ENCODE assay signal across 24 mouse cellular contexts in genomic region chr14:57090001-57090400, GRCm38 (mm10). TPM values are rescaled to one million over a fixed set of nuclear protein-coding genes. Genes with fewer than 3 reads are reported as not detected.
A peak's percentile ranks its signal among the peaks of the same experiment; 100 is the strongest.
DNase-seq lines count a peak whose midpoint lies in the region; ATAC-seq and TF ChIP-seq lines count a peak whose summit lies in the region.
"Had no signal": no experiment of that assay in that cellular context is flagged by ENCODE, and none has a peak within 500 bp of the region (broad histone marks: within the 10 kb centered on the region; RNA-seq: fewer than 3 reads in every experiment).

No protein-coding gene starts in this region.

- no peaks in the 10 kb centered on the region for H3K36me3 ChIP-seq in kidney, embryonic 14.5 days (ENCODE audit: control insufficient read depth, insufficient read depth, low read length)
- H3K36me3 ChIP-seq in intestine, postnatal 0 days (ENCODE audit: control insufficient read depth, insufficient read depth): no peaks in the 10 kb centered on the region
- H3K36me3 ChIP-seq in liver, embryonic 14.5 days (replicated peaks; ENCODE audit: control insufficient read depth, insufficient read depth, low read depth): no peaks in the 10 kb centered on the region
- H3K36me3 ChIP-seq in small intestine, adult 2 months (ENCODE audit: control insufficient read depth, insufficient read depth, low read length): no peaks in the 10 kb centered on the region
- no peaks in the 10 kb centered on the region for H3K36me3 ChIP-seq in embryonic facial prominence, embryonic 10.5 days (replicated peaks)
- H3K36me3 ChIP-seq: heart, embryonic 10.5 days; hindbrain, embryonic 13.5 days had no signal

- no peak for ATAC-seq in kidney, embryonic 14.5 days (ENCODE audit: low FRiP score, low TSS enrichment)
- ATAC-seq in intestine, postnatal 0 days: no peak
- 0 out of 2 replicates have a peak, but pooled peaks have one; percentile 52 for ATAC-seq in liver, embryonic 14.5 days (ENCODE audit: insufficient read depth)
- ATAC-seq: forebrain, embryonic 13.5 days had no signal

- no peaks in the 10 kb centered on the region for H3K27me3 ChIP-seq in kidney, embryonic 14.5 days (ENCODE audit: control insufficient read depth, insufficient read depth, low read length)
- H3K27me3 ChIP-seq in intestine, postnatal 0 days (replicated peaks; ENCODE audit: control insufficient read depth, insufficient read depth, low read length): no peaks in the 10 kb centered on the region
- no peaks in the 10 kb centered on the region for H3K27me3 ChIP-seq in liver, embryonic 14.5 days (ENCODE audit: control insufficient read depth, insufficient read depth, low read length)
- H3K27me3 ChIP-seq in small intestine, adult 2 months (ENCODE audit: control insufficient read depth, insufficient read depth, low read length): no peaks in the 10 kb centered on the region
- H3K27me3 ChIP-seq in embryonic facial prominence, embryonic 10.5 days (replicated peaks; ENCODE audit: low read depth, poor library complexity, severe bottlenecking): no peaks in the 10 kb centered on the region
- H3K27me3 ChIP-seq: forebrain, embryonic 13.5 days; hindbrain, embryonic 13.5 days had no signal

- intact Hi-C loops in left cerebral cortex, postnatal 14 days (cut with DNase I): no loop called here

- TF ChIP-seq EP300 in liver, embryonic 14.5 days (IDR thresholded peaks at IDR 0.05; ENCODE audit: low read depth): no peak

- no peak for TF ChIP-seq POLR2A in small intestine, adult 2 months (IDR thresholded peaks at IDR 0.05; ENCODE audit: low read depth, low read length)

- DNase-seq in kidney, adult 9 months: peak; percentile 47
- DNase-seq in liver, embryonic 14.5 days (ENCODE audit: low read depth in 3 of 3, low spot score in 3 of 3): no peak
- DNase-seq in right cerebral cortex, postnatal 4 days: no peak
- no peak for DNase-seq in embryonic facial prominence, embryonic 10.5 days (ENCODE audit: low spot score)
- DNase-seq in left cerebral cortex, postnatal 14 days (ENCODE audit: low spot score in 2 of 2): no peak
- DNase-seq: adrenal gland, adult 2 months; adrenal gland, postnatal 25 days; cerebellum, adult 18-20 months; cerebellum, adult 9-11 months; cerebellum, postnatal 36 days; gastrocnemius, adult 2 months; gastrocnemius, postnatal 36 days; heart, adult 18-20 months; heart, postnatal 10 days; heart, postnatal 4 days had no signal

- 41% methylated on average over 2 of the region's 2 CpGs for WGBS in kidney, embryonic 14.5 days
- WGBS in intestine, postnatal 0 days: 24% methylated on average over 2 of the region's 2 CpGs
- 32% methylated on average over 2 of the region's 2 CpGs for WGBS in liver, embryonic 14.5 days (ENCODE audit: insufficient replicate concordance)
- 40% methylated on average over 2 of the region's 2 CpGs for WGBS in small intestine, adult 2 months
- WGBS in embryonic facial prominence, embryonic 10.5 days: 73% methylated on average over 2 of the region's 2 CpGs

- no peak overlapping the region for H3K27ac ChIP-seq in kidney, embryonic 14.5 days (ENCODE audit: low read depth, low read length)
- peak overlapping the region; percentile 83 for H3K27ac ChIP-seq in intestine, postnatal 0 days (ENCODE audit: low read depth, low read length)
- peak overlapping the region; percentile 39; the same call in 1 of the 2 replicates for H3K27ac ChIP-seq in liver, embryonic 14.5 days
- peak overlapping the region; percentile 64 for H3K27ac ChIP-seq in small intestine, adult 2 months (ENCODE audit: insufficient read depth, low read depth, low read length)
- no peak overlapping the region for H3K27ac ChIP-seq in embryonic facial prominence, embryonic 10.5 days (replicated peaks)
- H3K27ac ChIP-seq: forebrain, embryonic 13.5 days; gastrocnemius, adult 2 months; heart, embryonic 10.5 days; hindbrain, embryonic 13.5 days had no signal

- H3K9ac ChIP-seq in kidney, embryonic 14.5 days (ENCODE audit: low read depth, low read length): no peak overlapping the region
- no peak overlapping the region for H3K9ac ChIP-seq in intestine, postnatal 0 days (ENCODE audit: low read depth, low read length)
- no peak overlapping the region for H3K9ac ChIP-seq in liver, embryonic 14.5 days (replicated peaks)
- H3K9ac ChIP-seq: forebrain, embryonic 13.5 days; hindbrain, embryonic 13.5 days had no signal

- no peak overlapping the region for H3K4me3 ChIP-seq in kidney, embryonic 14.5 days (ENCODE audit: low read length)
- no peak overlapping the region for H3K4me3 ChIP-seq in intestine, postnatal 0 days (ENCODE audit: low read depth, low read length)
- H3K4me3 ChIP-seq in liver, embryonic 14.5 days (ENCODE audit: insufficient read depth in 1 of 2, low read depth in 2 of 2, low read length in 2 of 2): no peak overlapping the region
- no peak overlapping the region for H3K4me3 ChIP-seq in small intestine, adult 2 months (ENCODE audit: low read depth, low read length)
- H3K4me3 ChIP-seq in embryonic facial prominence, embryonic 10.5 days: no peak overlapping the region
- H3K4me3 ChIP-seq: forebrain, embryonic 13.5 days; gastrocnemius, adult 2 months; heart, embryonic 10.5 days; hindbrain, embryonic 13.5 days had no signal

- no peak for TF ChIP-seq CTCF in intestine, postnatal 0 days (IDR thresholded peaks at IDR 0.05; ENCODE audit: low read depth)
- no peak for TF ChIP-seq CTCF in liver, embryonic 14.5 days (IDR thresholded peaks at IDR 0.05; ENCODE audit: low read depth)
- no peak for TF ChIP-seq CTCF in small intestine, adult 2 months (IDR thresholded peaks at IDR 0.05; ENCODE audit: extremely low read depth, insufficient read length, insufficient replicate concordance, low read depth, low read length)

- no peaks in the 10 kb centered on the region for H3K9me3 ChIP-seq in kidney, embryonic 14.5 days (ENCODE audit: control insufficient read depth, low read length)
- H3K9me3 ChIP-seq in intestine, postnatal 0 days (ENCODE audit: control insufficient read depth): no peaks in the 10 kb centered on the region
- H3K9me3 ChIP-seq in liver, embryonic 14.5 days (ENCODE audit: control insufficient read depth, low read length): no peaks in the 10 kb centered on the region
- H3K9me3 ChIP-seq in embryonic facial prominence, embryonic 10.5 days: no peaks in the 10 kb centered on the region
- H3K9me3 ChIP-seq: forebrain, embryonic 13.5 days; heart, embryonic 10.5 days; hindbrain, embryonic 13.5 days had no signal

- H3K4me2 ChIP-seq in kidney, embryonic 14.5 days (replicated peaks; ENCODE audit: low read depth, low read length): no peak overlapping the region
- H3K4me2 ChIP-seq in intestine, postnatal 0 days (replicated peaks; ENCODE audit: low read depth): no peak overlapping the region
- H3K4me2 ChIP-seq in liver, embryonic 14.5 days (ENCODE audit: low read depth): no peak overlapping the region
- H3K4me2 ChIP-seq: forebrain, embryonic 13.5 days; hindbrain, embryonic 13.5 days had no signal

- H3K4me1 ChIP-seq in kidney, embryonic 14.5 days (ENCODE audit: control insufficient read depth, insufficient read depth, low read length): no peaks in the 10 kb centered on the region
- no peaks in the 10 kb centered on the region for H3K4me1 ChIP-seq in intestine, postnatal 0 days (replicated peaks; ENCODE audit: control insufficient read depth, insufficient read depth, low read length)
- H3K4me1 ChIP-seq in liver, embryonic 14.5 days (replicated peaks; ENCODE audit: control insufficient read depth in 2 of 2, insufficient read depth in 2 of 2, low read length in 1 of 2): peaks cover 0 to 10% of the 10 kb centered on the region in 2 experiments; a peak in 2 of 4 replicates
- peaks cover 10% of the 10 kb centered on the region; the same call in 1 of the 2 replicates for H3K4me1 ChIP-seq in small intestine, adult 2 months (ENCODE audit: control insufficient read depth, insufficient read depth, insufficient read length, low read length)
- H3K4me1 ChIP-seq in embryonic facial prominence, embryonic 10.5 days: peaks cover 1% of the 10 kb centered on the region; the same call in 1 of the 2 replicates
- H3K4me1 ChIP-seq: forebrain, embryonic 13.5 days; hindbrain, embryonic 13.5 days had no signal

RNA-seq across cellular contexts. Expression of gene Gjb2, which starts 14.5 kb away (rescaled TPM):
- polyA plus RNA-seq in kidney, embryonic 14.5 days (2014; fragmentation: Nextera tagmentation; extraction: Ambion mirVana): 0.67 and 1.2 TPM in 2 replicates
- 50.0 and 53.4 TPM in 2 replicates for polyA plus RNA-seq in intestine, postnatal 0 days (2015; fragmentation: Nextera tagmentation; extraction: Ambion mirVana)
- 3.3 and 4.9 TPM in 2 replicates for polyA plus RNA-seq in liver, embryonic 14.5 days (2012; rRNA removed)
- 11.2 and 11.7 TPM in 2 replicates for polyA plus RNA-seq in liver, embryonic 14.5 days (2014; fragmentation: Nextera tagmentation; extraction: Ambion mirVana)
- polyA plus RNA-seq in small intestine, adult 2 months (2012; rRNA removed): 4.7 and 5.5 TPM in 2 replicates
- polyA plus RNA-seq in embryonic facial prominence, embryonic 10.5 days (2016; fragmentation: Nextera tagmentation; extraction: Ambion mirVana): 5.8 and 10.0 TPM in 2 replicates
- 10 to 100 TPM; 10.2 to 11.8 TPM for total RNA-seq in left cerebral cortex, postnatal 14 days (2021)
- polyA plus RNA-seq: heart, embryonic 14.5 days had no signal

RNA-seq across cellular contexts. Expression of gene Gm4491, which starts 25.7 kb away (rescaled TPM):
- not detected in 2 replicates for polyA plus RNA-seq in kidney, embryonic 14.5 days (2014; fragmentation: Nextera tagmentation; extraction: Ambion mirVana)
- 0.13 and 0.20 TPM in 2 replicates for polyA plus RNA-seq in intestine, postnatal 0 days (2015; fragmentation: Nextera tagmentation; extraction: Ambion mirVana)
- not detected in 2 replicates for polyA plus RNA-seq in liver, embryonic 14.5 days (2012; rRNA removed)
- not detected in 2 replicates for polyA plus RNA-seq in liver, embryonic 14.5 days (2014; fragmentation: Nextera tagmentation; extraction: Ambion mirVana)
- polyA plus RNA-seq in small intestine, adult 2 months (2012; rRNA removed): not detected in 2 replicates
- not detected in 2 replicates for polyA plus RNA-seq in embryonic facial prominence, embryonic 10.5 days (2016; fragmentation: Nextera tagmentation; extraction: Ambion mirVana)
- total RNA-seq in left cerebral cortex, postnatal 14 days (2021): under 1 TPM; 0.22 to 0.57 TPM
- total RNA-seq: adrenal gland, adult 2 months; adrenal gland, postnatal 25 days; ES-E14; gastrocnemius, adult 2 months; gastrocnemius, postnatal 36 days; heart, adult 18-20 months; heart, postnatal 10 days; heart, postnatal 4 days had no signal
- polyA plus RNA-seq: adrenal gland, adult 2 months; embryonic facial prominence, embryonic 14.5 days; forebrain, embryonic 13.5 days; heart, embryonic 10.5 days; heart, embryonic 14.5 days; hindbrain, embryonic 13.5 days had no signal

RNA-seq across cellular contexts. Expression of gene Gja3, which starts 32.1 kb away (rescaled TPM):
- 4.4 and 5.8 TPM in 2 replicates for polyA plus RNA-seq in kidney, embryonic 14.5 days (2014; fragmentation: Nextera tagmentation; extraction: Ambion mirVana)
- 0.09 and 0.13 TPM in 2 replicates for polyA plus RNA-seq in intestine, postnatal 0 days (2015; fragmentation: Nextera tagmentation; extraction: Ambion mirVana)
- not detected in 2 replicates for polyA plus RNA-seq in liver, embryonic 14.5 days (2012; rRNA removed)
- not detected in 2 replicates for polyA plus RNA-seq in liver, embryonic 14.5 days (2014; fragmentation: Nextera tagmentation; extraction: Ambion mirVana)
- 0.04 TPM in 1 of 2 replicates, not detected in the other for polyA plus RNA-seq in small intestine, adult 2 months (2012; rRNA removed)
- 0.14 and 0.15 TPM in 2 replicates for polyA plus RNA-seq in embryonic facial prominence, embryonic 10.5 days (2016; fragmentation: Nextera tagmentation; extraction: Ambion mirVana)
- total RNA-seq in left cerebral cortex, postnatal 14 days (2021): under 1 TPM; 0.15 to 0.44 TPM
- total RNA-seq: adrenal gland, adult 2 months; adrenal gland, postnatal 25 days had no signal
- polyA plus RNA-seq: forebrain, embryonic 13.5 days had no signal

RNA-seq across cellular contexts. Expression of gene Gjb6, which starts 43.4 kb away (rescaled TPM):
- 0.30 and 1.2 TPM in 2 replicates for polyA plus RNA-seq in kidney, embryonic 14.5 days (2014; fragmentation: Nextera tagmentation; extraction: Ambion mirVana)
- 0.33 and 0.63 TPM in 2 replicates for polyA plus RNA-seq in intestine, postnatal 0 days (2015; fragmentation: Nextera tagmentation; extraction: Ambion mirVana)
- 0.06 TPM in 1 of 2 replicates, not detected in the other for polyA plus RNA-seq in liver, embryonic 14.5 days (2012; rRNA removed)
- not detected in 2 replicates for polyA plus RNA-seq in liver, embryonic 14.5 days (2014; fragmentation: Nextera tagmentation; extraction: Ambion mirVana)
- polyA plus RNA-seq in small intestine, adult 2 months (2012; rRNA removed): not detected in 2 replicates
- 1.1 and 3.5 TPM in 2 replicates for polyA plus RNA-seq in embryonic facial prominence, embryonic 10.5 days (2016; fragmentation: Nextera tagmentation; extraction: Ambion mirVana)
- 10 to 100 TPM; 71.2 to 83.5 TPM for total RNA-seq in left cerebral cortex, postnatal 14 days (2021)
- total RNA-seq: adrenal gland, adult 2 months; adrenal gland, postnatal 25 days; ES-E14; gastrocnemius, adult 2 months; gastrocnemius, postnatal 36 days; heart, adult 18-20 months; heart, postnatal 10 days; heart, postnatal 4 days had no signal
- polyA plus RNA-seq: adrenal gland, adult 2 months; heart, embryonic 14.5 days had no signal

Comparison
In these comparisons a context has a peak if more than half of its experiments do, and no peak if none do; other contexts are left out.
1. H3K27ac ChIP-seq: peak in intestine, postnatal 0 days (single experiment), liver, embryonic 14.5 days (single experiment) and small intestine, adult 2 months (single experiment); none in kidney, embryonic 14.5 days (single experiment) and embryonic facial prominence, embryonic 10.5 days (single experiment).